Mouse (Mus musculus): ENCODE measurements around the gene Serf2.
A peak's percentile ranks its signal among the peaks of the same experiment; 100 is the strongest.
"Not testable (repeated sequence)": the region's sequence is repeated elsewhere in the genome, so short reads cannot be mapped to it uniquely, and the experiment has no call there.

Gene Serf2

GRCm38 (mm10) chr2:121448136-121448535 lies 859 bp upstream of the Serf2 start:
- DNase-seq = peak; percentile 47 to 49

GRCm38 (mm10) chr2:121449545-121450011 lies 583 bp downstream of the Serf2 start:
- DNase-seq = peak in 1 of 2 experiments; percentile 55

GRCm38 (mm10) chr2:121450093-121450492 lies 1.1 kb downstream of the Serf2 start:
- DNase-seq = no peak

GRCm38 (mm10) chr2:121452361-121452760 lies 3.4 kb downstream of the Serf2 start:
- no peak for DNase-seq

- no peak for DNase-seq
Measured at GRCm38 (mm10) chr2:121452990-121453389, 4.0 kb downstream of the Serf2 start, which contains the start of gene Hypk. Gene Hypk (plus strand): TSS chr2:121453290.

- DNase-seq = no peak
Measured at GRCm38 (mm10) chr2:121453917-121454316, 4.9 kb downstream of the Serf2 start.

GRCm38 (mm10) chr2:121455534-121455933 lies 6.5 kb downstream of the Serf2 start:
- DNase-seq = peak in 1 of 2 experiments; percentile 8

- peak; percentile 88 to 90 for DNase-seq
Measured at GRCm38 (mm10) chr2:121456692-121457642, 8.0 kb downstream of the Serf2 start, which contains the start of gene Serinc4. Gene Serinc4 (minus strand): TSS chr2:121456781.

GRCm38 (mm10) chr2:121460071-121460470 lies 11.1 kb downstream of the Serf2 start:
- DNase-seq = no peak

- not testable (repeated sequence) for DNase-seq
Measured at GRCm38 (mm10) chr2:121468982-121469381, 20.0 kb downstream of the Serf2 start.

GRCm38 (mm10) chr2:121472783-121473182 lies 23.8 kb downstream of the Serf2 start:
- not testable (repeated sequence) for DNase-seq

GRCm38 (mm10) chr2:121473301-121474179 lies 24.5 kb downstream of the Serf2 start, which contains the start of gene Mfap1b:
Gene Mfap1b (minus strand): TSS chr2:121474067.
- DNase-seq = peak; percentile 87

- no peak for DNase-seq
Measured at GRCm38 (mm10) chr2:121474180-121474535, 25.2 kb downstream of the Serf2 start.

GRCm38 (mm10) chr2:121475306-121475705 lies 26.3 kb downstream of the Serf2 start:
- DNase-seq = not testable (repeated sequence)

GRCm38 (mm10) chr2:121477491-121478266 lies 28.7 kb downstream of the Serf2 start:
- no peak for DNase-seq

GRCm38 (mm10) chr2:121480498-121480897 lies 31.5 kb downstream of the Serf2 start:
- peak in 1 of 2 experiments; percentile 20 for DNase-seq

GRCm38 (mm10) chr2:121480916-121481315 lies 31.9 kb downstream of the Serf2 start:
- not testable (repeated sequence) for DNase-seq

- no peak for DNase-seq
Measured at GRCm38 (mm10) chr2:121483576-121483975, 34.6 kb downstream of the Serf2 start.

- DNase-seq = not testable (repeated sequence)
Measured at GRCm38 (mm10) chr2:121484403-121484802, 35.4 kb downstream of the Serf2 start.

- not testable (repeated sequence) for DNase-seq
Measured at GRCm38 (mm10) chr2:121501550-121501949, 52.6 kb downstream of the Serf2 start.

GRCm38 (mm10) chr2:121505942-121506882 lies 57.2 kb downstream of the Serf2 start, which contains the start of the genes Mfap1a and Wdr76:
Gene Mfap1a (minus strand): TSS chr2:121506665.
Gene Wdr76 (plus strand): TSS chr2:121506723.
- peak; percentile 87 for DNase-seq
